Mouse (Mus musculus): Measurements from ENCODE around the gene Ipmk.
"Not testable (repeated sequence)": the region's sequence is repeated elsewhere in the genome, so short reads cannot be mapped to it uniquely, and the experiment has no call there.

GRCm38 (mm10) chr10:71383552-71383924 lies 36.0 kb downstream of the Ipmk start:
- not testable (repeated sequence) for TF ChIP-seq CTCF, EP300 (IDR thresholded peaks at IDR 0.05; ENCODE audit: low read depth)

Data from liver, embryonic 14.5 days (tissue).